Mouse (Mus musculus) CH12.LX (cell line): ENCODE data around the gene Skap1. TPM values are rescaled to one million over a fixed set of nuclear protein-coding genes. Genes with fewer than 3 reads are reported as not detected.

Experiments used
- DNase-seq: peaks from one replicate; pipeline ENCODE4 v3.0.0-alpha.2; 2013; ENCODE audit errors: extremely low read depth
- H3K27ac ChIP-seq: 2 replicates; pipeline ENCODE4 v1.5.1; 2012; ENCODE audit warnings: low read depth, mild to moderate bottlenecking, control low read depth, moderate library complexity; ENCODE audit not compliant: insufficient read depth
- H3K27me3 ChIP-seq: replicated peaks from 2 replicates; pipeline ENCODE3; 2012; ENCODE audit warnings: inconsistent platforms
- H3K36me3 ChIP-seq, 2 experiments: replicated peaks in 1 of 2; 2 replicates each; pipeline versions ENCODE3 to v1.6.1; 2012; ENCODE audit warnings: inconsistent platforms in 1 of 2, low read length in 1 of 2, mild to moderate bottlenecking in 1 of 2, mixed read lengths in 1 of 2, moderate library complexity in 1 of 2; ENCODE audit not compliant: control insufficient read depth in 1 of 2, insufficient read depth in 1 of 2
- H3K4me1 ChIP-seq, 2 experiments: 2 replicates each; pipeline ENCODE4 v1.6.1; 2012; ENCODE audit warnings: inconsistent platforms in 1 of 2, moderate library complexity in 1 of 2; ENCODE audit not compliant: insufficient read depth in 2 of 2, control insufficient read depth in 1 of 2
- H3K4me2 ChIP-seq: 2 replicates; pipeline ENCODE4 v1.6.1; 2012; ENCODE audit warnings: low read depth, mild to moderate bottlenecking, control low read depth; ENCODE audit not compliant: poor library complexity, insufficient read depth, severe bottlenecking
- H3K4me3 ChIP-seq, 3 experiments: fragments of 150-350 bp in 1 of 3; sonication (generic) in 1 of 3; replicated peaks in 1 of 3; 2 replicates each; pipeline versions ENCODE3 to v1.5.1; 2011 to 2012; ENCODE audit warnings: low read depth in 2 of 3, low read length in 2 of 3, mild to moderate bottlenecking in 2 of 3, moderate library complexity in 2 of 3, control low read depth in 1 of 3, improper control_type of control experiment in 1 of 3, inconsistent platforms in 1 of 3, mixed read lengths in 1 of 3; ENCODE audit not compliant: poor library complexity in 1 of 3
- H3K79me2 ChIP-seq: replicated peaks from 2 replicates; pipeline ENCODE4 v1.6.1; 2012; ENCODE audit warnings: mild to moderate bottlenecking, moderate library complexity; ENCODE audit not compliant: control insufficient read depth, poor library complexity, insufficient read depth, severe bottlenecking; ENCODE audit errors: extremely low read depth
- H3K9ac ChIP-seq: 2 replicates; pipeline ENCODE4 v1.6.1; 2012; ENCODE audit warnings: low read depth, mild to moderate bottlenecking, control low read depth, moderate library complexity; ENCODE audit not compliant: insufficient read depth
- H3K9me3 ChIP-seq: replicated peaks from 2 replicates; pipeline ENCODE3; 2012; ENCODE audit warnings: low read length, inconsistent platforms, mixed read lengths
- BHLHE40 ChIP-seq: IDR thresholded peaks from 2 replicates; pipeline ENCODE4 v1.6.1; 2011; ENCODE audit warnings: mild to moderate bottlenecking, low read depth, low read length, improper control_type of control experiment
- CHD1 ChIP-seq: IDR thresholded peaks from 2 replicates; pipeline ENCODE4 v1.6.1; 2012; ENCODE audit warnings: low read depth, low read length, improper control_type of control experiment, inconsistent platforms
- CHD2 ChIP-seq: IDR thresholded peaks from 2 replicates; pipeline ENCODE4 v1.6.1; 2011; ENCODE audit warnings: low read length, improper control_type of control experiment
- CTCF ChIP-seq, 2 experiments: IDR thresholded peaks in 1 of 2; conservative IDR thresholded peaks in 1 of 2; 2 replicates each; pipeline ENCODE4 v1.5.1; 2011 to 2012; ENCODE audit warnings: low read depth in 2 of 2, low read length in 2 of 2, improper control_type of control experiment in 1 of 2, inconsistent platforms in 1 of 2, mild to moderate bottlenecking in 1 of 2, moderate library complexity in 1 of 2
- E2F4 ChIP-seq: IDR thresholded peaks from 2 replicates; pipeline ENCODE4 v1.6.1; 2011; ENCODE audit warnings: low read depth, low read length, improper control_type of control experiment; ENCODE audit not compliant: insufficient replicate concordance
- ELF1 ChIP-seq: IDR thresholded peaks from 2 replicates; pipeline ENCODE4 v1.6.1; 2014; ENCODE audit warnings: low read depth, mild to moderate bottlenecking, inconsistent platforms, low read length, improper control_type of control experiment
- EP300 ChIP-seq: IDR thresholded peaks from 2 replicates; pipeline ENCODE4 v1.6.1; 2011; ENCODE audit warnings: low read length, improper control_type of control experiment
- ETS1 ChIP-seq: conservative IDR thresholded peaks from 2 replicates; pipeline ENCODE4 v1.6.1; 2012; ENCODE audit warnings: low read depth, mild to moderate bottlenecking, inconsistent platforms, low read length, improper control_type of control experiment, moderate library complexity
- GABPA ChIP-seq: IDR thresholded peaks from 2 replicates; pipeline ENCODE4 v1.6.1; 2012; ENCODE audit warnings: low read depth, low read length, improper control_type of control experiment, inconsistent platforms; ENCODE audit not compliant: insufficient replicate concordance
- HCFC1 ChIP-seq: IDR thresholded peaks from 2 replicates; pipeline ENCODE4 v1.6.1; 2012; ENCODE audit warnings: low read depth, mild to moderate bottlenecking, inconsistent platforms, low read length, improper control_type of control experiment
- IRF4 ChIP-seq: IDR thresholded peaks from 2 replicates; pipeline ENCODE4 v1.6.1; 2014; ENCODE audit warnings: low read depth, mild to moderate bottlenecking, inconsistent platforms, low read length, improper control_type of control experiment
- JUN ChIP-seq: IDR thresholded peaks from 2 replicates; pipeline ENCODE4 v1.6.1; 2011; ENCODE audit warnings: low read depth, mild to moderate bottlenecking, low read length, improper control_type of control experiment, moderate library complexity; ENCODE audit not compliant: insufficient read depth
- JUND ChIP-seq: conservative IDR thresholded peaks from 2 replicates; pipeline ENCODE4 v1.6.1; 2011; ENCODE audit warnings: low read depth, low read length, improper control_type of control experiment
- KAT2A ChIP-seq: IDR thresholded peaks from 2 replicates; pipeline ENCODE4 v1.6.1; 2012; ENCODE audit warnings: low read length, improper control_type of control experiment, inconsistent platforms; ENCODE audit not compliant: insufficient replicate concordance
- MAFK ChIP-seq: IDR thresholded peaks from 2 replicates; pipeline ENCODE4 v1.6.1; 2011; ENCODE audit warnings: low read length, improper control_type of control experiment; ENCODE audit not compliant: insufficient replicate concordance
- MAX ChIP-seq: IDR thresholded peaks from 2 replicates; pipeline ENCODE4 v1.6.1; 2011; ENCODE audit warnings: low read length, improper control_type of control experiment
- MAZ ChIP-seq: IDR thresholded peaks from 2 replicates; pipeline ENCODE4 v1.6.1; 2012; ENCODE audit warnings: low read depth, mild to moderate bottlenecking, inconsistent platforms, low read length, improper control_type of control experiment, moderate library complexity
- MEF2A ChIP-seq: IDR thresholded peaks from 2 replicates; pipeline ENCODE4 v1.6.1; 2014; ENCODE audit warnings: low read depth, mild to moderate bottlenecking, inconsistent platforms, low read length, improper control_type of control experiment, borderline replicate concordance
- MXI1 ChIP-seq: IDR thresholded peaks from 2 replicates; pipeline ENCODE4 v1.6.1; 2011; ENCODE audit warnings: mild to moderate bottlenecking, low read depth, low read length, improper control_type of control experiment
- MYC ChIP-seq: IDR thresholded peaks from 2 replicates; pipeline ENCODE4 v1.6.1; 2011; ENCODE audit warnings: low read depth, mild to moderate bottlenecking, improper control_type of control experiment, low read length
- NELFE ChIP-seq: IDR thresholded peaks from 2 replicates; pipeline ENCODE4 v1.6.1; 2011; ENCODE audit warnings: low read depth, low read length, improper control_type of control experiment
- NRF1 ChIP-seq: IDR thresholded peaks from 2 replicates; pipeline ENCODE4 v1.6.1; 2014; ENCODE audit warnings: low read depth, mild to moderate bottlenecking, inconsistent platforms, low read length, improper control_type of control experiment, moderate library complexity
- PAX5 ChIP-seq: IDR thresholded peaks from 2 replicates; pipeline ENCODE4 v1.6.1; 2012; ENCODE audit warnings: low read length, inconsistent platforms, mixed read lengths
- POLR2A ChIP-seq: IDR thresholded peaks from 2 replicates; pipeline ENCODE4 v1.6.1; 2011; ENCODE audit warnings: low read depth, mild to moderate bottlenecking, improper control_type of control experiment, low read length
- POLR2AphosphoS2 ChIP-seq: IDR thresholded peaks from 2 replicates; pipeline ENCODE4 v1.6.1; 2011; ENCODE audit warnings: low read depth, low read length, improper control_type of control experiment
- RAD21 ChIP-seq: IDR thresholded peaks from 2 replicates; pipeline ENCODE4 v1.6.1; 2011; ENCODE audit warnings: low read depth, mild to moderate bottlenecking, low read length, improper control_type of control experiment, moderate library complexity
- RCOR1 ChIP-seq: conservative IDR thresholded peaks from 2 replicates; pipeline ENCODE4 v1.6.1; 2012; ENCODE audit warnings: low read depth, mild to moderate bottlenecking, inconsistent platforms, low read length, improper control_type of control experiment
- SIN3A ChIP-seq: IDR thresholded peaks from 2 replicates; pipeline ENCODE4 v1.6.1; 2012; ENCODE audit warnings: low read length, improper control_type of control experiment, inconsistent platforms
- SMC3 ChIP-seq: IDR thresholded peaks from 2 replicates; pipeline ENCODE4 v1.6.1; 2011; ENCODE audit warnings: low read depth, low read length, improper control_type of control experiment
- TBP ChIP-seq: conservative IDR thresholded peaks from 2 replicates; pipeline ENCODE4 v1.6.1; 2011; ENCODE audit warnings: low read depth, low read length, improper control_type of control experiment
- TCF12 ChIP-seq: IDR thresholded peaks from 2 replicates; pipeline ENCODE4 v1.6.1; 2014; ENCODE audit warnings: low read depth, mild to moderate bottlenecking, inconsistent platforms, low read length, improper control_type of control experiment
- UBTF ChIP-seq: IDR thresholded peaks from 2 replicates; pipeline ENCODE4 v1.6.1; 2012; ENCODE audit warnings: low read depth, mild to moderate bottlenecking, inconsistent platforms, low read length, improper control_type of control experiment, moderate library complexity
- USF1 ChIP-seq: IDR thresholded peaks from 2 replicates; pipeline ENCODE4 v1.6.1; 2014; ENCODE audit warnings: low read depth, mild to moderate bottlenecking, inconsistent platforms, low read length, improper control_type of control experiment
- USF2 ChIP-seq: conservative IDR thresholded peaks from 2 replicates; pipeline ENCODE4 v1.6.1; 2011; ENCODE audit warnings: low read depth, low read length, improper control_type of control experiment
- ZC3H11A ChIP-seq: IDR thresholded peaks from 2 replicates; pipeline ENCODE4 v1.6.1; 2012; ENCODE audit warnings: low read depth, mild to moderate bottlenecking, inconsistent platforms, low read length, improper control_type of control experiment
- ZKSCAN1 ChIP-seq: IDR thresholded peaks from 2 replicates; pipeline ENCODE4 v1.6.1; 2012; ENCODE audit warnings: low read depth, inconsistent platforms, low read length, improper control_type of control experiment, borderline replicate concordance
- ZMIZ1 ChIP-seq: IDR thresholded peaks from 2 replicates; pipeline ENCODE4 v1.6.1; 2012; ENCODE audit warnings: low read depth, mild to moderate bottlenecking, inconsistent platforms, low read length, improper control_type of control experiment
- ZNF384 ChIP-seq: IDR thresholded peaks from 2 replicates; pipeline ENCODE4 v1.6.1; 2012; ENCODE audit warnings: low read depth, low read length, improper control_type of control experiment, inconsistent platforms
- dilution Hi-C: fragments of 300-500 bp; cut with MboI; formaldehyde crosslinking; loops from 2 replicates; pipeline ENCODE4 v1.14.3; 2020; ENCODE audit warnings: low sequenced_read_pairs; ENCODE audit not compliant: extremely low pct_unique_long_range_greater_than_20kb, extremely low pct_ligation_motif_present
- in situ Hi-C: fragments of 300-500 bp; cut with MboI; formaldehyde crosslinking; loops from 3 replicates; pipeline ENCODE4 v1.14.3; 2019; ENCODE audit warnings: low sequenced_read_pairs, low pct_ligation_motif_present, low pct_unique_long_range_greater_than_20kb, mixed read lengths
- polyA plus RNA-seq: library from polyadenylated mRNA; unstranded; fragments of >175 nt; gene quantifications from 2 replicates; pipeline ENCODE4 v1.2.1, GENCODE M21; 2012; ENCODE audit warnings: low read depth; ENCODE audit not compliant: insufficient read length
- total RNA-seq, 2 experiments: library from RNA; depleted of rRNA; stranded (reverse); fragments of 300-350 nt in 1 of 2; fragments of >200 nt in 1 of 2; gene quantifications; 2 replicates each; pipeline ENCODE4 v1.2.3; 2012 to 2014

Skap1 gene
- total and polyA plus RNA-seq, 3 experiments: not detected

DNA sequence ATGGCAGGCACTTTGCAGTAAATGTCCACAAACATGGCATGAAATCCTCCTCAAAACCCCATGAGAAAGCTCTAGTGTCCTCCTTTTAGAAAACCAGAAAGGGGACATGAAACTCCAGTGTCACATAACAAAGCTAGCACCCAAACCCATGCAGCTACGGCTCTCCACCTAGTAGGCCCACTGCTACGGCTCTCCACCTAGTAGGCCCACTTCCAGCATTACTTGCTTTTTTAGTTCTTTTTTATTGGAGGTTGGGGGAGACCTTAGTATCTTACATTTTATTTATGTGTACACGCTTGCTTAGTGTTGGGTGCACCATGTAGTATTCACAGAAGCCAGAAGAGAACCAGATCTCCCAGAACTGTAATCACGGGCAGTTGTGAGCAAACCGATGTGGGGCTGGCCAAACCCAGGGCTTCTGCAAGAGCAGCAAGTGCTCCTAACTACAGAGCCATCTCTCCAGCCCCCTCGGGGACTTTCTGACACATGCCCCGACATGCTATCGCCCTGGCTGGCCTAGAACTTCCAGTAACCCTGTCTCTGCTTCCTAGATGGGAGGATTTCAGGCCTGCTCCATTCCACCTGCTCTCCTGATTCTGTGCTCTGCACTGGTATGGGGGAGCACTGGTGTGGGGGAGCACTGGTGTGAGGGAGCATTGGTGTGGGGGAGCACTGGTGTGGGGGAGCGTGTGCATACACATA, 307.0 kb downstream of the Skap1 start:
- Histone ChIP-seq H3K9me3 (no peaks in the 10 kb centered on the region), H3K27me3 (no peaks in the 10 kb centered on the region), H3K27ac (peak overlapping the region; percentile 52), H3K4me2 (no peak overlapping the region), H3K4me1 (peaks cover 33 to 65% of the 10 kb centered on the region in 2 experiments), H3K79me2 (peaks cover 16% of the 10 kb centered on the region), H3K9ac (no peak overlapping the region), H3K36me3 (peaks cover 67 to 76% of the 10 kb centered on the region in 2 experiments), H3K4me3 (peak overlapping the region; percentile 37 to 80 (median 45))
- in situ Hi-C loops: no loop called here
- dilution Hi-C loops: no loop called here
- TF ChIP-seq MAFK (no peak), E2F4 (no peak), MXI1 (no peak), ZMIZ1 (no peak; the same call in 1 of the 2 replicates), JUN (no peak), ZC3H11A (no peak), SIN3A (peak; percentile 47), POLR2A (no peak; the same call in 1 of the 2 replicates), USF2 (no peak), PAX5 (no peak), CTCF (conservative IDR thresholded peaks at IDR 0.05 in 1 of 2, IDR thresholded peaks at IDR 0.05 in 1 of 2; ENCODE audit: low read depth in 2 of 2, low read length in 2 of 2) (no peak), USF1 (no peak), KAT2A (no peak), MAX (no peak), ZKSCAN1 (peak; percentile 98), GABPA (no peak), TBP (0 out of 2 replicates have a peak, but pooled peaks have one; percentile 21), NRF1 (no peak), CHD2 (no peak), MEF2A (peak; percentile 50; the same call in 1 of the 2 replicates), ZNF384 (no peak), RAD21 (no peak), POLR2AphosphoS2 (no peak), BHLHE40 (peak; percentile 33; the same call in 1 of the 2 replicates), UBTF (peak; percentile 74; the same call in 1 of the 2 replicates), HCFC1 (no peak), RCOR1 (no peak), TCF12 (peak; percentile 47; the same call in 1 of the 2 replicates), JUND (no peak), CHD1 (no peak), NELFE (no peak), ELF1 (no peak), MAZ (0 out of 2 replicates have a peak, but pooled peaks have one; percentile 43), IRF4 (no peak), MYC (no peak), SMC3 (no peak), EP300 (no peak), ETS1 (no peak)
- DNase-seq: peak; percentile 45
